Mouse (Mus musculus): Measurements from ENCODE around the gene Dynll1.

The Dynll1 gene

GRCm38 (mm10) chr5:115266787-115267468 is 33.9 kb downstream of the Dynll1 start:
- no peak for DNase-seq

- no peak for DNase-seq
These were observed 34.5 kb downstream of the Dynll1 start for GRCm38 (mm10) chr5:115266340-115266739.

GRCm38 (mm10) chr5:115262502-115263291 is 38.1 kb downstream of the Dynll1 start:
- DNase-seq = no peak

GRCm38 (mm10) chr5:115261880-115262279 is 38.9 kb downstream of the Dynll1 start:
- DNase-seq = no peak

- no peak for DNase-seq
These were observed 39.7 kb downstream of the Dynll1 start for GRCm38 (mm10) chr5:115261141-115261540.

- peak in 1 of 2 experiments; percentile 28 for DNase-seq
These were observed 40.4 kb downstream of the Dynll1 start for GRCm38 (mm10) chr5:115260356-115260755.

GRCm38 (mm10) chr5:115256909-115257546 is 43.8 kb downstream of the Dynll1 start:
- DNase-seq = no peak

- DNase-seq = no peak
These were observed 45.3 kb downstream of the Dynll1 start for GRCm38 (mm10) chr5:115255472-115255871.
